Mouse (Mus musculus): ENCODE results near the gene E330009J07Rik. TPM values are rescaled to one million over a fixed set of nuclear protein-coding genes. Genes with fewer than 3 reads are reported as not detected.

E330009J07Rik gene
- polyA plus RNA-seq, 1 experiment from 2014 or later = 12.8 TPM

- Histone ChIP-seq H3K27ac (ENCODE audit: low read depth, low read length) (no peak overlapping the region), H3K27me3 (replicated peaks; ENCODE audit: control insufficient read depth, insufficient read depth, low read length) (no peaks in the 10 kb centered on the region), H3K36me3 (ENCODE audit: control insufficient read depth, insufficient read depth, low read length) (no peaks in the 10 kb centered on the region), H3K4me1 (ENCODE audit: control insufficient read depth, insufficient read depth, low read depth, low read length) (peaks cover 2% of the 10 kb centered on the region; the same call in 1 of the 2 replicates), H3K4me2 (ENCODE audit: low read length) (no peak overlapping the region), H3K4me3 (ENCODE audit: low read length) (no peak overlapping the region), H3K9ac (ENCODE audit: low read depth, low read length) (no peak overlapping the region), H3K9me3 (ENCODE audit: control insufficient read depth, low read length) (no peaks in the 10 kb centered on the region)
- ATAC-seq = no peak
- WGBS = 94% methylated on average over 1 of the region's 1 CpGs
Measured at GRCm38 (mm10) chr6:40390975-40391374, 45.0 kb downstream of the E330009J07Rik start.

DNA sequence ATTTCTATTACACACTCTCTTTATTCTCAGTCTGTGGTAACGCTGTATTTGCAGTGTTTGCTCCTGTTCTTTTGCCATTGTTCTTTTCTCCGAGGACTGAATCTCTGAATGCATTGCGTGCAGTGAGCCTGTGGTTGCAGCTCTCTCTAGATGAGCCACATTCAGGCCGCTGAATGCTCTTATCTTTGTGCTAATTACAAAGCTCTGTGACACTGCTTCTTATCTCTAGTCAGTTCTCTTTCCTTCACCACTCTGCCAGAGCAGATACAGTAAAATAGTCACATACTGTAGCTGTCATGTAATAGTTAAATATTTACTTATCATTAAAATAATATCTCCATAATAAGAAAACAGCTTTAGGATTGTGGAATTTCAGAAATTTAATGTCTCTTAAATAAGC is 47.3 kb downstream of the E330009J07Rik start:
- WGBS = 69% methylated on average over 4 of the region's 4 CpGs
- ATAC-seq = no peak

GRCm38 (mm10) chr6:40385682-40386081 is 50.3 kb downstream of the E330009J07Rik start:
- Histone ChIP-seq H3K4me2 (ENCODE audit: low read length) (no peak overlapping the region), H3K27me3 (replicated peaks; ENCODE audit: control insufficient read depth, insufficient read depth, low read length) (no peaks in the 10 kb centered on the region), H3K9ac (ENCODE audit: low read depth, low read length) (no peak overlapping the region), H3K36me3 (ENCODE audit: control insufficient read depth, insufficient read depth, low read length) (peaks cover 3% of the 10 kb centered on the region; the same call in 1 of the 2 replicates), H3K9me3 (ENCODE audit: control insufficient read depth, low read length) (no peaks in the 10 kb centered on the region), H3K4me3 (ENCODE audit: low read length) (no peak overlapping the region), H3K27ac (ENCODE audit: low read depth, low read length) (no peak overlapping the region), H3K4me1 (ENCODE audit: control insufficient read depth, insufficient read depth, low read depth, low read length) (no peaks in the 10 kb centered on the region)
- WGBS = 52% methylated on average over 3 of the region's 3 CpGs
- ATAC-seq = no peak

More for the DNA sequence above, 47.3 kb downstream of the E330009J07Rik start:
- no peaks in the 10 kb centered on the region for H3K36me3 ChIP-seq (ENCODE audit: control insufficient read depth, insufficient read depth, low read length)
- no peak overlapping the region for H3K4me3 ChIP-seq (ENCODE audit: low read length)
- H3K4me2 ChIP-seq (ENCODE audit: low read length) = no peak overlapping the region
- H3K27me3 ChIP-seq (replicated peaks; ENCODE audit: control insufficient read depth, insufficient read depth, low read length) = no peaks in the 10 kb centered on the region
- no peaks in the 10 kb centered on the region for H3K9me3 ChIP-seq (ENCODE audit: control insufficient read depth, low read length)
- no peak overlapping the region for H3K27ac ChIP-seq (ENCODE audit: low read depth, low read length)
- no peak overlapping the region for H3K9ac ChIP-seq (ENCODE audit: low read depth, low read length)
- H3K4me1 ChIP-seq (ENCODE audit: control insufficient read depth, insufficient read depth, low read depth, low read length) = peaks cover 2% of the 10 kb centered on the region; the same call in 1 of the 2 replicates

GRCm38 (mm10) chr6:40381908-40382307 is 54.0 kb downstream of the E330009J07Rik start:
- no peaks in the 10 kb centered on the region for H3K4me1 ChIP-seq (ENCODE audit: control insufficient read depth, insufficient read depth, low read depth, low read length)
- no peaks in the 10 kb centered on the region for H3K27me3 ChIP-seq (replicated peaks; ENCODE audit: control insufficient read depth, insufficient read depth, low read length)
- 88% methylated on average over 4 of the region's 4 CpGs for WGBS
- no peak overlapping the region for H3K4me3 ChIP-seq (ENCODE audit: low read length)
- H3K9ac ChIP-seq (ENCODE audit: low read depth, low read length) = no peak overlapping the region
- no peak overlapping the region for H3K4me2 ChIP-seq (ENCODE audit: low read length)
- no peak overlapping the region for H3K27ac ChIP-seq (ENCODE audit: low read depth, low read length)
- ATAC-seq = no peak
- no peaks in the 10 kb centered on the region for H3K9me3 ChIP-seq (ENCODE audit: control insufficient read depth, low read length)
- H3K36me3 ChIP-seq (ENCODE audit: control insufficient read depth, insufficient read depth, low read length) = peaks cover 9% of the 10 kb centered on the region

DNA sequence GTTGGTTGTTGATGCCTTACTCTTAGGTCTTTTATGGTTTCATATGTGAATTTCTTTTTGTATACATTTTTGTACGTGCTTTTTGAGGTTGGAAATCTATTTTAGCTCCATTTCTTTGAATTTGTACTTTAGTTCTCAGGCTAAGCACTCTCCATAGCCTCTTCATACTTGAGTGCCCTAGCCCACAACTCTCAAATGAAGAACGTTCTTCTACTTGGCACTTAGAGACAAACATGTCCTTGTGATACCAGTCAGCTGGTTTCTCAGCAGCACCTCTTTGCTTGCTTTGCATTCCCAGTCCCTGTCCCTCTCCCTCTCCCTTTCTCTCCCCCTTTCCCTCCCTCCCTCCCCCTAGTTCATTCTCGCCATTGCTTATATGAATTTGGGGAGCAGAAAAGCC is 55.8 kb downstream of the E330009J07Rik start:
- 86% methylated on average over 3 of the region's 3 CpGs for WGBS
- no peak overlapping the region for H3K9ac ChIP-seq (ENCODE audit: low read depth, low read length)
- no peak for ATAC-seq
- no peaks in the 10 kb centered on the region for H3K27me3 ChIP-seq (replicated peaks; ENCODE audit: control insufficient read depth, insufficient read depth, low read length)
- H3K27ac ChIP-seq (ENCODE audit: low read depth, low read length) = no peak overlapping the region
- no peak overlapping the region for H3K4me3 ChIP-seq (ENCODE audit: low read length)
- H3K36me3 ChIP-seq (ENCODE audit: control insufficient read depth, insufficient read depth, low read length) = peaks cover 12% of the 10 kb centered on the region
- H3K4me1 ChIP-seq (ENCODE audit: control insufficient read depth, insufficient read depth, low read depth, low read length) = no peaks in the 10 kb centered on the region
- no peak overlapping the region for H3K4me2 ChIP-seq (ENCODE audit: low read length)
- no peaks in the 10 kb centered on the region for H3K9me3 ChIP-seq (ENCODE audit: control insufficient read depth, low read length)

GRCm38 (mm10) chr6:40371031-40371430 is 64.9 kb downstream of the E330009J07Rik start:
- peaks cover 2% of the 10 kb centered on the region; the same call in 1 of the 2 replicates for H3K36me3 ChIP-seq (ENCODE audit: control insufficient read depth, insufficient read depth, low read length)
- H3K4me2 ChIP-seq (ENCODE audit: low read length) = no peak overlapping the region
- H3K27ac ChIP-seq (ENCODE audit: low read depth, low read length) = no peak overlapping the region
- H3K4me1 ChIP-seq (ENCODE audit: control insufficient read depth, insufficient read depth, low read depth, low read length) = no peaks in the 10 kb centered on the region
- H3K27me3 ChIP-seq (replicated peaks; ENCODE audit: control insufficient read depth, insufficient read depth, low read length) = no peaks in the 10 kb centered on the region
- no peak for ATAC-seq
- H3K9me3 ChIP-seq (ENCODE audit: control insufficient read depth, low read length) = no peaks in the 10 kb centered on the region
- WGBS = 97% methylated on average over 6 of the region's 6 CpGs
- no peak overlapping the region for H3K9ac ChIP-seq (ENCODE audit: low read depth, low read length)
- H3K4me3 ChIP-seq (ENCODE audit: low read length) = no peak overlapping the region

GRCm38 (mm10) chr6:40353360-40353759 is 82.6 kb downstream of the E330009J07Rik start:
- no peak for ATAC-seq
- Histone ChIP-seq H3K4me1 (ENCODE audit: control insufficient read depth, insufficient read depth, low read depth, low read length) (no peaks in the 10 kb centered on the region), H3K9ac (ENCODE audit: low read depth, low read length) (no peak overlapping the region), H3K4me2 (ENCODE audit: low read length) (no peak overlapping the region), H3K4me3 (ENCODE audit: low read length) (no peak overlapping the region), H3K9me3 (ENCODE audit: control insufficient read depth, low read length) (no peaks in the 10 kb centered on the region), H3K36me3 (ENCODE audit: control insufficient read depth, insufficient read depth, low read length) (peaks cover 8% of the 10 kb centered on the region), H3K27ac (ENCODE audit: low read depth, low read length) (no peak overlapping the region), H3K27me3 (replicated peaks; ENCODE audit: control insufficient read depth, insufficient read depth, low read length) (no peaks in the 10 kb centered on the region)
- 91% methylated on average over 7 of the region's 7 CpGs for WGBS

Other genes starting within 250 kb of the E330009J07Rik start
- gene Agk, start 111.0 kb downstream of the E330009J07Rik start, polyA plus RNA-seq (2015; fragmentation: Nextera tagmentation; extraction: Ambion mirVana) = 67.9 and 68.2 TPM in 2 replicates
- gene Wee2, start 3.0 kb upstream of the E330009J07Rik start, polyA plus RNA-seq (2015; fragmentation: Nextera tagmentation; extraction: Ambion mirVana) = 0.31 and 0.37 TPM in 2 replicates
- gene Ssbp1, start 35.2 kb upstream of the E330009J07Rik start, polyA plus RNA-seq (2015; fragmentation: Nextera tagmentation; extraction: Ambion mirVana) = 90.2 and 90.6 TPM in 2 replicates
- gene Tas2r137, start 55.1 kb upstream of the E330009J07Rik start, polyA plus RNA-seq (2015; fragmentation: Nextera tagmentation; extraction: Ambion mirVana) = not detected in 2 replicates
- gene Tas2r108, start 57.4 kb upstream of the E330009J07Rik start, polyA plus RNA-seq (2015; fragmentation: Nextera tagmentation; extraction: Ambion mirVana) = not detected in 2 replicates
- not detected in 2 replicates for gene Prss37, start 83.4 kb upstream of the E330009J07Rik start, polyA plus RNA-seq (2015; fragmentation: Nextera tagmentation; extraction: Ambion mirVana)
- 0.21 TPM in 1 of 2 replicates, not detected in the other for gene Olfr461, start 118.9 kb upstream of the E330009J07Rik start, polyA plus RNA-seq (2015; fragmentation: Nextera tagmentation; extraction: Ambion mirVana)
- gene Olfr460, start 133.4 kb upstream of the E330009J07Rik start, polyA plus RNA-seq (2015; fragmentation: Nextera tagmentation; extraction: Ambion mirVana) = not detected in 2 replicates
- gene Clec5a, start 149.7 kb upstream of the E330009J07Rik start, polyA plus RNA-seq (2015; fragmentation: Nextera tagmentation; extraction: Ambion mirVana) = 0.64 and 1.2 TPM in 2 replicates
- not detected in 2 replicates for gene Tas2r138, start 177.2 kb upstream of the E330009J07Rik start, polyA plus RNA-seq (2015; fragmentation: Nextera tagmentation; extraction: Ambion mirVana)
- gene Mgam, start 192.7 kb upstream of the E330009J07Rik start, polyA plus RNA-seq (2015; fragmentation: Nextera tagmentation; extraction: Ambion mirVana) = 0.11 and 0.25 TPM in 2 replicates